Mouse (Mus musculus): ENCODE data around the gene Gls2. TPM values are rescaled to one million over a fixed set of nuclear protein-coding genes. Genes with fewer than 3 reads are reported as not detected.
"Not testable (repeated sequence)": the region's sequence is repeated elsewhere in the genome, so short reads cannot be mapped to it uniquely, and the experiment has no call there.

Gene Gls2
- polyA plus RNA-seq, 1 experiment = 39.4 TPM

DNA sequence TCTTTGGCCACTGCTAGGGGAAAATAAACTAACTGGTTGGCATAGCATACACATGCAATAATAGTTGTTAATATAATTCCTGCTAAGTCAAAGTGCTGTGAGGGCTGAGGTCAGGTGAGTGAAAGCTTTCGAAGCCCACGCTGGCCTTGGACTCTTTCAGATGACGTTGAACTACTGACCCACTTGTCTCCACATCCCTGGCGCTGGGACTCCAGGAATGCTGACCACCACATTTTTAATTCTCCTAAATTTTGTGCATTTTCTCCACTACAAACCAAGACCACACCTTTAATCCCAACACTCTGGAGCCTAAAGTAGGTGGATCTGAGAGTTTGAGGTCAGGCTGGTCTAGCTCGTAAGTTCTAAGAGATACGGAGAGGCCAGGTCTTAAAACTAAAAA is 1.1 kb upstream of the Gls2 start:
- DNase-seq (ENCODE audit: extremely low spot score in 1 of 2, low spot score in 1 of 2) = no peak

DNA sequence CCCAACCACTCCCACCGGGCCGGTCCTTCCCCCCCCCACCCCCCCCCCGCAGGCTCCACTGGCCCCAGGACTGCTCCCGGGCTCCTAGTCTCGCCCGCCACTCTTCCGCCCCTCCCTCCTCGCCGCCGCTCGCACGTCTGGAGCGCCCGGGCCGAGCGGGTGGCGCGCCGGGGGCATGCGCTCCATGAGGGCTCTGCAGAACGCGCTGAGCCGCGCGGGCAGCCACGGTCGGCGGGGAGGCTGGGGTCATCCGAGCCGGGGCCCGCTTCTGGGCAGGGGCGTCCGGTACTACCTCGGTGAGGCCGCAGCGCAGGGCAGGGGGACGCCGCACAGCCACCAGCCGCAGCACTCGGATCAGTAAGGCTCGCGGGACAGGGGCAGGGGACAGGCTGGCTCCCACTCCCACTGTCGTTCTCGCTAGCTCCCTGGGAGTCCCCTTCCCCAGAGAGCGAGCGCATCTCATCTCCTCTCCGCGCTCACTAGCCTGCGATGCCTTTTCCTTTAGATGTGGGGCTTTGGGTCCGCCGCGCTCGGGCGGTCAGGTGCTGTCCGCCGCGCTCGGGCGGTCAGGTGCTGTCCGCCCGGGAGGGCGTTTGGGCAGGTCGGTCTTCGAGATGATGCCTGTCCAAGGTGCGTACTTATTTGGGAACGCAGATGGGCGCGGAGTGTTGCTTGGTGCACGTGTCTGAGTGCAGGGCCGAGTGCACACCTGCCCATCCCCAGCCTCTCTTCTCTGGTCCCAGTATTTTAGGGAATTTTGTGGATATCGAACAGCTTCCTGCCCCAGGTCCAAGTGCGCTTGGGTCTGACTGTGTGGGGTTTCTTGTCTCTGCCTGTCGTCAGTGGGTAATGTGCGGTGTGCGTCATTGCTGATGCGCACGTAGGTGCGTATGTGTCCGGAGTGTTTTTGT is 549 bp downstream of the Gls2 start:
- DNase-seq (ENCODE audit: extremely low spot score in 1 of 2, low spot score in 1 of 2) = peak; percentile 48 to 72

DNA sequence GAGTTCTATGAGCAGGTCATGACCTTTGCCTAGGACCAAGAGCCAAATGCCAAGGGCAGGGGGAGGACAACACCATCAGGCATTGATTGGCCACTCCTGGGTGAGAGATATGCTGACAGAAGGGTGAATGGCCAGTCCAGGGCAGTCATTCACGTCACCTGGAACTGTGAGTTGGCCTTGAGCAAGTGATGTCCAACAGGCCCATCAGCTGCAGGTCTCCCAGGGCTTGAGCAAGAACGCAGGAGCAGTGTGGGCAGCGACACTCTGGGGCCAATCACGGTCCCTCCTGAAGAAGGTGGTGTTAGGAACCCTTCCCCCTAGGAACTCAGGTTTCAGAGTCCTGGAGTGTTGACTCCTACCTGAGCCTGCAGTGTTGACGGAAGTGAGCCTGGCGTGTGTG is 7.6 kb downstream of the Gls2 start:
- DNase-seq (ENCODE audit: extremely low spot score in 1 of 2, low spot score in 1 of 2) = no peak

DNA sequence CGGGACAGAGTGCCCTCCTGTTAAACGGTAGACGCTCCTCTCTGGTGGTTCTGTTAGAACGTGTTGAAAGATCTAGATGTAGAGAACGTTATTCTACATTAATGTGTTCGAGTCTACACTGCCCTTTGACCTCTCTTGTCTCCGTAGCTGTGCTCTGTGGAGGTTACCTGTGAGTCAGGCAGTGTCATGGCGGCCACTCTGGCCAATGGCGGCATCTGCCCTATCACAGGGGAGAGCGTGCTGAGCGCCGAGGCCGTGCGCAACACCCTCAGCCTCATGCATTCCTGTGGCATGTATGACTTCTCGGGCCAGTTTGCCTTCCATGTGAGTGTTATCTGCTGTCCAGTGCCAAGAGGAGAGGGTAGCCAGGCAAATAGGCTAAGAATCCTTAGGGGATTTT is 10.7 kb downstream of the Gls2 start:
- no peak for DNase-seq (ENCODE audit: extremely low spot score in 1 of 2, low spot score in 1 of 2)

DNA sequence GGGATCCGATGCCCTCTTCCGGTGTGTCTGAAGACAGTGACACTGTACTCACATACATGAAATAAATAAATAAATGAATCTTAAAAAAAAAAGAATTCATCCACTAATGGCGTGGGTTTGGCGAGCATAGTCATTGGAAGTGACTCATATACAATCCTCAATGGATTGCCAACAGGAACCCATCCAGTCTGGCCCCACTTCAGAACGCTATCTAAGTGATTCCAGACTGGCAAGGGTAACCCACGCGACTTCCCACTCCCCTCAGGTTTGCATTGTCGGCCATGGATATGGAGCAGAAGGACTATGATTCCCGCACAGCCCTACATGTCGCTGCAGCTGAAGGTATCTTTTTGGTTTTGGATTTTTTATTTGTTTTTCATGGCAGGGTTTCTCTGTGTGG is 14.1 kb downstream of the Gls2 start:
- DNase-seq (ENCODE audit: extremely low spot score in 1 of 2, low spot score in 1 of 2) = no peak

DNA sequence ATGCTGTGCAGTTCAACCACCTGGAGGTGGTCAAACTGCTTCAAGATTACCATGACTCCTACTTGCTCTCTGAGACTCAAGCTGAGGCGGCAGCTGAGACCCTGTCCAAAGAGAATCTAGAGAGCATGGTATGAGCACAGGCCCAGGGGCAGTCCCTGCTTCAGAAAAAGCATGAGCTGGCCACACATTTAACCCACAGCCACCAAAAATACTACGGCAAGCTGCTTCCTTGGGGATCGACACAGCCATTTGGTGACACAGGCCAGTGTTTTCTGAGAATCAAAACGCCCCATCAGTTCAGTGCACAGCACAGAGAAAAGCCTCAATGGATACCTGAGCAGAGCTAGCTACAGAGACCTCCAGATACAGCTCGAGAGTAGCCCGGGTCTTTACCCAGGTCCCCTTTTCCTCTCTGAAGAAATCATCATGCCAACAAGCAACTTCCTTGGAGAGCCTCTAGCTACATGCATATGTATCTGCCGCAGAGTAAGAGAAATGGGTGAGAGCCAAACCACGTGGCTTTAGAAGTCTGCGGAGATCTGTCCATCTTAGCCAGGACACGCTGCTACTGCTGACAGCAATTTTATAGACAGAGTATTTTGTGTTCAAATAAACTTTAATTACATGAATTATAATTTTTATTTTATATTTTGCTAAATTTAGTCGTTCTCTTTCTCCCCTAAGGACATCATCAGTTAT is 15.2 kb downstream of the Gls2 start:
- DNase-seq (ENCODE audit: extremely low spot score in 1 of 2, low spot score in 1 of 2) = no peak

DNA sequence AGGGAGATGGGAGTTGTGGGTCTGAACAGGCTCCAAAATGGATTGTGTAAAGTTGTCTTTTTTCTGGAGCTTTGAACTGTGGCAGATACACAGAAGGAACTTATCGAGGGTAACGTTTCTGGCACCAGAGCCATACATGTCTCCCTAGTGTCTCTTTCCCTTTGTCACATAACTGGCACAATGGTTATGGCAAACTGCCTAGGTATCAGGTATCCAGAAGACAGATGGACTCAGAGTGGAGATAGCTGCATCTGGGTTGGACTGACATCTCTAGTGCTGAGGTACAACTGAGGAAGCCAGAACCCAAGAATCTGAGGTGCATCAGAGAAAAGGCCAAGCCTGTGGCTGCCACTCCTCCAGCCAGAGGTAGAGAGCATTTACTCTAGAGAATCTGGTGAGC is 15.9 kb downstream of the Gls2 start:
- DNase-seq (ENCODE audit: extremely low spot score in 1 of 2, low spot score in 1 of 2) = no peak

DNA sequence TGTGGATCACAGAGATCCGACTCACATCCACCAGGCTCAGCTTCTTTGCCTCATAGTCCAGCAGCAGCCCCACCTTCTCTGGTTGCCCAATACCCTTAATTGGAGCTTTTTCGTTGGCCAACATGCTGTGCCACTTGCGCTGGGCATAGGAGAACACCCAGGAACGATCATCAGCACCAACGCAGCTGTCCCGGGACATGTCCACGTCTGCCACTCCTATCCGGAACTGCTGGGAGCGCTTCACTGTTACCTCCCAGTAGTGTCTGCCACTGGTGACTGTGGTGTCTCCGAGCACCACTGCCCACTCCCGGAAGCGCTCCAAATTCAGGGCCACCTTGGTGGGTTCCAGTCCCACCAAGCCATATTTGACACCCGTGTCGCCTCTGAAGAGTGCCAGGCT is 16.7 kb downstream of the Gls2 start:
- no peak for DNase-seq (ENCODE audit: extremely low spot score in 1 of 2, low spot score in 1 of 2)

DNA sequence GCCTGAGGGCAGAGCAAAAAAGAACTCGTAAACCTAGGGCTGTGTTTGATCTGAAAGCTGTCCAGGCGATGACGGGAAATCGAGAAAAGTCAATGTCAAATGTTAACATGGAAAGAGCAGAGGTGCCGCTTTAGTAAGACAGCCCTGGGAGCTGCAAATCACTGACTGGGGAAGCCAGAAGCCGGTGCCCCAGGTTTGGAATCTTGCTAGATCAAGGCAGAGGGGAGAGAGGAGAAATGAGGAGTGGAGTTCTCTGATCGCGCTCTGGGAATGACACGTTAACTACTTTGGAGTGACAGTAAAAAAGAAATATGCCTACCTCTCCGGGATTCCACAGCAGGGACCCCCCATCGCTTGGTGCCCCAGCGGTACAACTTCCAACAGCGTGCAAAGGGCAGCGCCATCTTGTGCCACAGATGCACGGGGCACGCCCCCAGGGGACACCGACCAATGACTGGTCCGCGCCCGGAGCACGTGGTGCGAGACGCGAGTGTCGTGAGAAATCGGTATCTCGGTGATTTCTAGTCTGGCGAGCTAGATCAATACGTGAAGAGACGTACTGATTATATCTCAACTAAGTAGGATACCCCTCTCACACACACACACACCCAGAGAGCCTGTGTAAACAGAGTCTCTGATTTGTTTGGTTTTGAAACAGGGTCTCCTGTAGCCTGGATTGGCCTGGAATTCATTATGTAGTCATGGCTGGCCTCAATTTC is 17.3 kb downstream of the Gls2 start, which contains the start of gene Spryd4:
Spryd4 (minus strand) TSS at position 418 of the 719 bp plus-strand sequence.
- DNase-seq (ENCODE audit: extremely low spot score in 1 of 2, low spot score in 1 of 2) = peak; percentile 84 to 94

DNA sequence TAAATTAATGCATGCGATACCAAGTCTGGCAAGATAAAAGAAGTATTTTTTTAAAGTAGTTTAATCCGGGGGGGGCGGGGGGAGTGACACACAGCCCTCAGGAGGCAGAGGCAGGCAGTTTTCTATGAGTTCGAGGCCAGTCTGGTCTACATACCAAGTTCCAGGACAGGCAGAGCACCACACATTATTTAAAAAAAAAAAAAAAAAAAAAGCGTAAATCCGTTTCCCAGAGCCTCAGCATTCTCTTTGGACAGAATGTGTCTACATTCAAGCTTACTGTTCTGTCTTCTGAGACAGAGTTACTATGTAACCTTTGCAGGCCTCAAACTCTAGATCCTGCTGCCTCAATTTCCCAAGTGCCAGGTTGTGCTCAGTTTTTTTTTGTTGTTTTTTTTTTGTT is 17.9 kb downstream of the Gls2 start:
- no peak for DNase-seq (ENCODE audit: extremely low spot score in 1 of 2, low spot score in 1 of 2)

DNA sequence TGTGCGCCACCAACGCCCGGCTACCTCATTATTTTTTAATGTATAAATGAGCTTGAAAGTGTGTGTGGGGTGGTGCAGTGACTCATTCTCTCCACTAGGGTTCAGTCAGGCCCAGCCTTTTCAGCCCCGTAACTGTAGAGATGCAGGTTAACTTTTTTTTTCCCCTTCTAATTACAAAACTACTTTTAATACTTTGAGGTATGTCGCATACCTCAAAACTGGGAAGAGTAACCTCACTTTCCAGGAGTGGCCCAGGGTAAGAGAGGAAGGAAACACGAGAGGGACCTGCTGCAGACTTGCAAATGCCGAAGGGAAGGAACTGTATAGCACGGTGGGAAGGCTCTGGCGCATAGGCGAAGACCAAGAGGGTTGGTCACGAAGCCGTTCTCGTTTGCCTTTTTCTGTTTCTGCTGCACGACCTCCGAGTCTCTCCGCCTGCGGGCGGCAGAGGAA is 18.6 kb downstream of the Gls2 start:
- DNase-seq (ENCODE audit: extremely low spot score in 1 of 2, low spot score in 1 of 2) = peak in 1 of 2 experiments; percentile 84

DNA sequence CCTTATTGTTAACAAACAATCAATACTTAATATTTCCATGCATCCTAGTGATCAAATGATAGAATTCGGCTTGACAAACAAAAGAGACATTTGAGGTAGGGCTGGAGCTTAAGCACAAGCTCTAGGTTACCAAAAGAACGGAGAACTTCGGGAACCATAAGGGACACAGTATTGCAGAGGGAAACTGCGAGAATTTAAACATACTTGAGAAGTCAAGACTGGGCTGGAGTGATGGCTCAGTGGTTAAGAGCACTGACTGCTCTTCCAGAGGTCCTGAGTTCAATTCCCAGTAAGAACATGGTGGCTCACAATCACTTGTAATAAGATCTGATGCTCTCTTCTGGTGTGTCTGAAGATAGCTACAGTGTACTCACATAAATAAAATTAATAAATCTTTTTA is 19.9 kb downstream of the Gls2 start:
- DNase-seq (ENCODE audit: extremely low spot score in 1 of 2, low spot score in 1 of 2) = not testable (repeated sequence)

DNA sequence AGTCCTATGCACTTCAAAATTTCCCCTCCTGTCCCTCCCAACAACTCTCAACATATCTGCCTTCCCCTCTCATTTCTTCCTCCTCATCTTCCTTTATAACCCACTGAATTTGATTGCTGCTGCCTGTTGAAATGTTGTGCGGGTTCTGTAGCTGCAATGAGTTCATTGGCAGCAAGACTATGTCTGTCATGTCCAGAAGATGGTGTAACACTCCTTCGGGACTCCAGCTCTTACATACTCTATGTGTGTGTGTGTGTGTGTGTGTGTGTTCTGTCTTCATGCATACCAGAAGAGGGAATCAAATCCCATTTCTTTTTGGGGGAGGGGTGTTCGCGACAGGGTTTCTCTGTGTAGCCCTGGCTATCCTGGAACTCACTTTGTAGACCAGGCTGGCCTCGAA is 20.7 kb downstream of the Gls2 start:
- no peak for DNase-seq (ENCODE audit: extremely low spot score in 1 of 2, low spot score in 1 of 2)

DNA sequence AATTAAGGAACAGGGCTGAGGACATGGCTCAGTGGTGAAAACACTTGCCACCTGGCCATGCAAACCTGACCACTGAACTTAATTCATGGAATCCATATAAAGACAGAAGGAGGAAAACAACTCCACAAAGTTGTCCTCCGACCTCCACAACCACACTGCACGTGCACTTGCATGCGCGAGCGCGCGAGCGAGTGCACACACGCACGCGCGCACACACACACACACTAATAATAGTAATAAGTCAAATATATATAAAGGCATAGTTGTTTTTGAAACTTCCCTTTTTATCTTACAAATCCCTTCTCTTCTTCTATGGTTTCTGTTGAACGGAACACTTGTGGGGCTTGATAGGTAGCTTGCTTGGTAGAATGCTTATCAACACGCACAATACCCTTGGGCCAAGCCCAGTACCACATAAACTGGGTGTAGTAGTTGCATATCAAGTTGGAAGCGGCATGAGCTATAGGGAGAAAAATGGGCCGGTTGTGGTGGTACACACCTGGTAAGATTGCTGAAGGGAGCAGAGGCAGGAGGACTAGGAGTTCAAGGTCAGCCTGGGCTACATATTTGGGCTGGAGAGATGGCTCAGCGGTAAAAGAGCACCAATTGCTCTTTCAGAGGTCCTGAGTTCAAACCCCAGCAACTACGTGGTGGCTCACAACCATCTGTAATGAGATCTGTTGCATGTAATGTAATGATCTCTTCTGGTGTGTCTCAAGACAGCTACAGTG is 24.3 kb downstream of the Gls2 start:
- DNase-seq (ENCODE audit: extremely low spot score in 1 of 2, low spot score in 1 of 2) = no peak

DNA sequence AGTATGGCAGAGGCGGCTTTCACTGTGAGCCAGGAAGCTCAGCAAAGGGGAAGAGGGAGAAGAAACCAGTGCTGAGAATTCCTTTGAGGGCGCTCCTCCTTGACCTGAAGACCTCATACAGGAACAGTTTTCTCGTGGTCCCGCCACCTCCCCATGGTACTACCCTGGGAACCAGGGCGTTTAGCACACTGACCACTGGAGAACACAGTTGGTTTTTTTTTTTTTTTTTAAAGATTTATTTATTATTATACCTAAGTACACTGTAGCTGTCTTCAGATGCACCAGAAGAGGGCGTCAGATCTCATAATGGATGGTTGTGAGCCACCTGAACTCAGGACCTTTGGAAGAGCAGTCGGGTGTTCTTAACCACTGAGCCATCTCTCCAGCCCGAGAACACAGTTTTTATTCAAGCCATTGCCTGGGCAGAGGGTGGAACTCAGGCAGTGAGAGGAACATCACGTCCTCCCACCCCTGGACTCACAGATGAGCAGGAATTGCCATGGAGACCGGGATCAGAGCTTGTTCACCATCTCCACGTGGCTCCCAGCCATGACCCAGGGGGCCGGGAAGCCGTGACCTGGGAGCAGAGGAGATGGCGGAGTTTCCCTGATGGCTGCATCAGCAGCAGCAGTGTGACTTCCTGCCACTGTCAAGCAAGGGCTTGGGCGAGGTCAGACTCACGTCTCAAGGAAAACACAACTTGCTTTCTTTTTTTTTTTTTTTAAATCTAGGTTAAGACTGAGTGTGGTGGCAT is 27.5 kb downstream of the Gls2 start:
- no peak for DNase-seq (ENCODE audit: extremely low spot score in 1 of 2, low spot score in 1 of 2)

DNA sequence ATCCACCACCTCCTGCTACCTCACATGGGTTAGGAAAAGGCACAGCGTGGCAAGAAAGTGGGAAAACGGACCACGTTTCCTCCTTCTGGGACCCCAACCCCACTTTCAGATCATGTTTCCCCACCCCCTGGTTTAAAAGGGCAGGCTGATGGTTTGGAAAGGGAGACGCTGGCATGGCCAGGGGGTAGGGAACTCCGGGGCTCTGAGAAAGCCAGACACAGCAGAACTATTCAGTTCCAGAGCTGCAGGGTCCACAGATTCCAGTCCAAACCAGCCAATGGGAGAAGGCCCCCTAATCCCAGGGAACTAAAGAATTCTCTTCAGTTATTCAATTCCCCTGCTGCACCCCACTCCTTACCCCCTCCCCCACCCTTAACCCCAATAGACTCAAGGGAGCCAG is 30.8 kb downstream of the Gls2 start:
- DNase-seq (ENCODE audit: extremely low spot score in 1 of 2, low spot score in 1 of 2) = no peak

DNA sequence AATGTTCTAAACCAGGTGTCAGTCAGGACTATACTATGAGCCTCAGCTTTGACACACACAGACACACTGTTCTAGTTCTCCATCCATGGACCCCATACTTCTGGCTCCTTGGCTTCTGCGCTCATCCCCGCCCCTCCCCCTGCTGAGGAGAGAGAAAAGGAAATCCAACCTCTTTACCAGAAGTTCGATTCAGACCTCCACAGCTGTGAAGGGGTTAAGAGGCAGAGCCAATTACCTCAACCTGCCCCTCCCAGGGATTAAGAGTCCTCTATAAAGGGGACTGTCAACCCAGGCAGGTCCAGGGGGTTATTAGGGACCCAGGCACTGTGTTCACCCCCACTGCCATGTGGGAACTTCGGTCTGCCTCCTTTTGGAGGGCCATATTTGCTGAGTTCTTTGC is 31.3 kb downstream of the Gls2 start, which contains the start of gene Mip:
Mip (plus strand) TSS at position 301 of the 400 bp plus-strand sequence.
- DNase-seq (ENCODE audit: extremely low spot score in 1 of 2, low spot score in 1 of 2) = no peak

DNA sequence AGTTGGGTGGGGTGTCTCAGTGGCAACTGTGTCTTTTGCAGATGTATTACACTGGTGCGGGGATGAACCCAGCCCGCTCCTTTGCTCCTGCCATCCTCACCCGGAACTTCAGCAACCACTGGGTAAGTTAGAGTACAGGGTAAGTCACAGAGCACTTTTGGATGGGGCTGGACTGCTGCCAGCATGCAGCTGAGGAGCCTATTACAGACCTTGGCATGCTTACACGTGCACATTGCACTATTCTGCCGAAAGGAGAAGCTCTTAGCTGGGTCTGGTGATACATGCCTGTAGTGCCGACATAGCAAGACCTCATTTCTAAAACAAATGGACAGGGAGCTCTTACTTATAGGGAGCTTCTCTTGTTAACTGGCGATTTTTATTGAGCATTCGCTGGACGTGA is 33.3 kb downstream of the Gls2 start:
- no peak for DNase-seq (ENCODE audit: extremely low spot score in 1 of 2, low spot score in 1 of 2)

DNA sequence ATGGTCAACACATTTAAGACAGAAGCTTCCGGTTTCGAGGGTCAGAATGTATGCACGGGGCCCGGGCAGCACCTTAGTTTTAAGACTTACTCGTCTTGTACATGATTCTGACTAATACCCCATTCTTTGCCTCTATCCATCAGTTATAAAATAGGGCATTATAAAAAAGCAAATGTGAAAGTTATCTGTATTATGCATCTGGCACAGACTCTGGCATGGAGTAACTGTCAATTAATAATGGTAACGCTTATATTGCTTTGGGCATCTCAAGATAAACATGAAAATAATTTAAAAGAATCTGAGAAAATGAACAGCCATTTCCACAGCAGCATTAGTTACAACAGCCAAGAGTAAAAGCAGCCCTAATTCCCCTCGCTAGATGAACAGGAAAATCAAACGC is 33.8 kb downstream of the Gls2 start:
- DNase-seq (ENCODE audit: extremely low spot score in 1 of 2, low spot score in 1 of 2) = no peak

DNA sequence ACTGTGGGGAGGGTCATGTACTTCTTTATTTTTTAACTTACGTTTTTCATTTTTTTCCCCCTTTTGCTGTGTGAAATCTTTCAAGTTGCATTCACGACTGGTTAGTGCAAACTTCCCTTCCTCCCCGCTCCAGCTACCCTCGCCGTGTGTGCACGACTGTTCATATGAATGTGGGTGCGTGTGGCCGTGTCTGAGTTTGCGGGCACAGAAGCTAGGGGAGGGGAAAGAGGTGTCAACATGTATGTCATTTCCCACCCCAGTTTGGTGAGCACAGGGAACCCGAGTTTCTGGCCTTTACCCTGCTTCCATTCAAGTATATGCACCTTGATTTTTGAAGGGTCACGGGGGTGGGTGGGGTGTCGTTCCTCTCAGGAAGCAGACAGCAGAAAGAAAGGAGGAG is 36.3 kb downstream of the Gls2 start:
- DNase-seq (ENCODE audit: extremely low spot score in 1 of 2, low spot score in 1 of 2) = no peak
